Mouse (Mus musculus) MEL (cell line): ENCODE data around the gene Flvcr1. TPM values are rescaled to one million over a fixed set of nuclear protein-coding genes. Genes with fewer than 3 reads are reported as not detected.

Experiments
- DNase-seq: peaks from one replicate; pipeline ENCODE4 v3.0.0; 2011; ENCODE audit warnings: low read depth, low spot score
- H3K27ac ChIP-seq: 2 replicates; pipeline ENCODE4 v1.5.1; 2012; ENCODE audit warnings: low read depth, mild to moderate bottlenecking, control low read depth, low read length, moderate library complexity; ENCODE audit not compliant: control insufficient read depth
- H3K27me3 ChIP-seq, 2 experiments: fragments of 150-350 bp in 1 of 2; sonication (generic) in 1 of 2; 2 replicates each; pipeline ENCODE4 v1.6.1; 2012; ENCODE audit warnings: low read length in 2 of 2, mild to moderate bottlenecking in 2 of 2, improper control_type of control experiment in 1 of 2, moderate library complexity in 1 of 2; ENCODE audit not compliant: insufficient read depth in 2 of 2, control insufficient read depth in 1 of 2
- H3K36me3 ChIP-seq, 2 experiments: 2 replicates each; pipeline ENCODE4 v1.6.1; 2012 to 2014; ENCODE audit warnings: low read length in 2 of 2, improper control_type of control experiment in 1 of 2, inconsistent platforms in 1 of 2, mild to moderate bottlenecking in 1 of 2; ENCODE audit not compliant: insufficient read depth in 2 of 2, control insufficient read depth in 1 of 2
- H3K4me1 ChIP-seq, 2 experiments: fragments of 150-350 bp in 1 of 2; sonication (generic) in 1 of 2; 2 replicates each; pipeline ENCODE4 v1.6.1; 2012; ENCODE audit warnings: low read length in 2 of 2, improper control_type of control experiment in 1 of 2, mild to moderate bottlenecking in 1 of 2; ENCODE audit not compliant: insufficient read depth in 2 of 2, control insufficient read depth in 1 of 2
- H3K4me3 ChIP-seq, 2 experiments: fragments of 150-350 bp in 1 of 2; sonication (generic) in 1 of 2; 2 replicates each; pipeline ENCODE4 v1.5.1; 2012; ENCODE audit warnings: low read depth in 2 of 2, low read length in 2 of 2, mild to moderate bottlenecking in 2 of 2, moderate library complexity in 2 of 2, control low read depth in 1 of 2, improper control_type of control experiment in 1 of 2; ENCODE audit not compliant: control insufficient read depth in 1 of 2, insufficient read depth in 1 of 2
- H3K79me2 ChIP-seq: 2 replicates; pipeline ENCODE4 v1.6.1; 2012; ENCODE audit warnings: mild to moderate bottlenecking, low read length, moderate library complexity; ENCODE audit not compliant: control insufficient read depth, poor library complexity, insufficient read depth
- H3K9ac ChIP-seq: 2 replicates; pipeline ENCODE4 v1.6.1; 2012; ENCODE audit warnings: low read depth, mild to moderate bottlenecking, control low read depth, low read length, moderate library complexity; ENCODE audit not compliant: control insufficient read depth, poor library complexity, severe bottlenecking
- H3K9me3 ChIP-seq: fragments of 150-350 bp; sonication (generic); replicated peaks from 2 replicates; pipeline ENCODE4 v1.6.1; 2012; ENCODE audit warnings: mild to moderate bottlenecking, low read length, improper control_type of control experiment, moderate library complexity; ENCODE audit not compliant: insufficient read depth
- CTCF ChIP-seq, 3 experiments: IDR thresholded peaks in 2 of 3; conservative IDR thresholded peaks in 1 of 3; 2 replicates each; pipeline ENCODE4 v1.5.1; 2011 to 2012; ENCODE audit warnings: low read length in 3 of 3, low read depth in 2 of 3, mild to moderate bottlenecking in 2 of 3, improper control_type of control experiment in 1 of 3, inconsistent platforms in 1 of 3, mixed read lengths in 1 of 3, moderate library complexity in 1 of 3; ENCODE audit not compliant: control insufficient read depth in 1 of 3, insufficient read depth in 1 of 3, poor library complexity in 1 of 3, severe bottlenecking in 1 of 3
- E2F4 ChIP-seq: IDR thresholded peaks from 2 replicates; pipeline ENCODE4 v1.6.1; 2011; ENCODE audit warnings: low read depth, low read length, improper control_type of control experiment, borderline replicate concordance
- ELF1 ChIP-seq: IDR thresholded peaks from 2 replicates; pipeline ENCODE4 v1.6.1; 2014; ENCODE audit warnings: low read depth, mild to moderate bottlenecking, inconsistent platforms, low read length, improper control_type of control experiment, moderate library complexity
- ETS1 ChIP-seq: IDR thresholded peaks from 2 replicates; pipeline ENCODE4 v1.6.1; 2012; ENCODE audit warnings: low read depth, mild to moderate bottlenecking, inconsistent platforms, low read length, improper control_type of control experiment, moderate library complexity
- GABPA ChIP-seq: IDR thresholded peaks from 2 replicates; pipeline ENCODE4 v1.6.1; 2012; ENCODE audit warnings: low read depth, mild to moderate bottlenecking, inconsistent platforms, low read length, improper control_type of control experiment, moderate library complexity
- GATA1 ChIP-seq: IDR thresholded peaks from 2 replicates; pipeline ENCODE4 v1.6.1; 2011; ENCODE audit warnings: low read depth, low read length, improper control_type of control experiment
- HCFC1 ChIP-seq: IDR thresholded peaks from 2 replicates; pipeline ENCODE4 v1.6.1; 2012; ENCODE audit warnings: low read depth, mild to moderate bottlenecking, inconsistent platforms, low read length, improper control_type of control experiment, moderate library complexity
- JUND ChIP-seq: IDR thresholded peaks from 2 replicates; pipeline ENCODE4 v1.6.1; 2011; ENCODE audit warnings: low read depth, mild to moderate bottlenecking, improper control_type of control experiment, low read length
- MAFK ChIP-seq: IDR thresholded peaks from 2 replicates; pipeline ENCODE4 v1.6.1; 2011; ENCODE audit warnings: low read depth, mild to moderate bottlenecking, low read length, improper control_type of control experiment, borderline replicate concordance
- MAZ ChIP-seq: IDR thresholded peaks from 2 replicates; pipeline ENCODE4 v1.6.1; 2012; ENCODE audit warnings: low read depth, mild to moderate bottlenecking, inconsistent platforms, low read length, improper control_type of control experiment
- MXI1 ChIP-seq: IDR thresholded peaks from 2 replicates; pipeline ENCODE4 v1.6.1; 2011; ENCODE audit warnings: mild to moderate bottlenecking, low read depth, low read length, improper control_type of control experiment
- NELFE ChIP-seq: IDR thresholded peaks from 2 replicates; pipeline ENCODE4 v1.6.1; 2011; ENCODE audit warnings: low read depth, low read length, improper control_type of control experiment
- NRF1 ChIP-seq: IDR thresholded peaks from 2 replicates; pipeline ENCODE4 v1.6.1; 2014; ENCODE audit warnings: low read depth, mild to moderate bottlenecking, inconsistent platforms, low read length, improper control_type of control experiment, moderate library complexity; ENCODE audit not compliant: poor library complexity, insufficient read depth, severe bottlenecking
- POLR2A ChIP-seq, 2 experiments: IDR thresholded peaks; 2 replicates each; pipeline ENCODE4 v1.6.1; 2011 to 2012; ENCODE audit warnings: low read length in 2 of 2, mild to moderate bottlenecking in 2 of 2, control low read depth in 1 of 2, improper control_type of control experiment in 1 of 2, low read depth in 1 of 2, moderate library complexity in 1 of 2; ENCODE audit not compliant: control insufficient read depth in 1 of 2, insufficient read depth in 1 of 2, poor library complexity in 1 of 2
- POLR2AphosphoS2 ChIP-seq: IDR thresholded peaks from 2 replicates; pipeline ENCODE4 v1.6.1; 2011; ENCODE audit warnings: low read length, improper control_type of control experiment
- SIN3A ChIP-seq: IDR thresholded peaks from 2 replicates; pipeline ENCODE4 v1.6.1; 2012; ENCODE audit warnings: low read length, improper control_type of control experiment, inconsistent platforms
- TAL1 ChIP-seq: IDR thresholded peaks from 2 replicates; pipeline ENCODE4 v1.6.1; 2012; ENCODE audit warnings: mild to moderate bottlenecking, inconsistent platforms, low read length, moderate library complexity, mixed read lengths
- TBP ChIP-seq: IDR thresholded peaks from 2 replicates; pipeline ENCODE4 v1.8.0; 2011; ENCODE audit warnings: low read depth, low read length, improper control_type of control experiment
- TCF12 ChIP-seq: IDR thresholded peaks from 2 replicates; pipeline ENCODE4 v1.6.1; 2014; ENCODE audit warnings: low read depth, mild to moderate bottlenecking, inconsistent platforms, low read length, improper control_type of control experiment, moderate library complexity
- UBTF ChIP-seq: IDR thresholded peaks from 2 replicates; pipeline ENCODE4 v1.6.1; 2012; ENCODE audit warnings: low read depth, mild to moderate bottlenecking, inconsistent platforms, low read length, improper control_type of control experiment, moderate library complexity, borderline replicate concordance; ENCODE audit not compliant: insufficient read depth
- USF1 ChIP-seq: IDR thresholded peaks from 2 replicates; pipeline ENCODE4 v1.6.1; 2014; ENCODE audit warnings: low read depth, mild to moderate bottlenecking, inconsistent platforms, low read length, improper control_type of control experiment, moderate library complexity
- ZMIZ1 ChIP-seq: IDR thresholded peaks from 2 replicates; pipeline ENCODE4 v1.6.1; 2012; ENCODE audit warnings: low read depth, mild to moderate bottlenecking, inconsistent platforms, low read length, improper control_type of control experiment, moderate library complexity
- polyA plus RNA-seq, 2 experiments: library from polyadenylated mRNA; stranded (reverse) in 1 of 2; unstranded in 1 of 2; fragments of >175 nt in 1 of 2; fragments of >200 nt in 1 of 2; gene quantifications; 2 replicates each; pipeline versions ENCODE4 v1.2.1 to v1.2.4; 2012; ENCODE audit warnings: low replicate concordance in 2 of 2, low read depth in 1 of 2; ENCODE audit not compliant: insufficient read length in 2 of 2, insufficient read depth in 1 of 2, missing spikeins in 1 of 2
- total RNA-seq: library from RNA; depleted of rRNA; stranded (reverse); fragments of 300-350 nt; gene quantifications from 2 replicates; pipeline ENCODE4 v1.2.3, GENCODE M21; 2012; rRNA removed

Flvcr1 gene
- total RNA-seq (27.7 and 36.9 TPM in 2 replicates), polyA plus RNA-seq (10 to 100 TPM in 1 of 2 experiments, not detected in 1; 19.1 TPM)

DNA sequence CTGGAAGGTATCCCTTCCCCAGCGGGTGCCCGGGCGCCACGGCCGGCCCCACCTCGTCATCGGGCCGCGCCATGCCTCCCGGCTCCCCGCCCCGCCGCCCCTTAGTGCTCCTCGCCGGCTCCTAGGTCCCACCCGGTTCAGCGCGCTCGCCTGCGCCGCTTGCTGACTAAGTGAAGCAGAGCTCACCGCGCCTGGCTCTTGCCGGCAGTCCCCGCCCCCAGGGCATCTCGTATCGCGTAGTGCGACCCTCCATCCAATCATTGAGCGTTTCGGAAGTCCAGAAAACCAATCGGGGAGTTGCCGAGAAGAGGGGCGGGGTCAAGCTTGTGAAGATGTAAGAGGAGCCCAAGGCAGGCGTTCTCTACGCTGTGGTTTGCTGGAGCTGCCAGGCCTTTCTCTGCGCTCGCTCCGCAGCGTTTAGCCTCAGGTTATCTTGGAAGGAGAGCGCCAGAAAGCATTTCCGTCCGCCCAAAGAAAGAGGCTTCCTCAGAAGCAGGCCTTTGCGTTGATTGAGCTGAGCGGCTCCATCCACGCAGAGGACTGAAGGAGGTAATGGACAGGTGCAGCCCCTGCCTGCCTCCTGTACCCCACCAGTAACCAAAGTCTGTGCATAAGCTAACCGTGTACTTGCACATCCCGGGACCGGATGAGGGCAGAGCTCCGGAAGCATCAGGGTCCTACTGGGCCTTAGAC is at the start of gene Flvcr1:
Gene Flvcr1 (minus strand): TSS at position 138 of the 693 bp plus-strand sequence.
- peaks cover 5 to 12% of the 10 kb centered on the region in 2 experiments for H3K4me1 ChIP-seq
- peak within 1 kb of the TSS; percentile 94 to 98 for H3K4me3 ChIP-seq
- H3K27me3 ChIP-seq: no peaks in the 10 kb centered on the region
- H3K36me3 ChIP-seq: peaks cover 4 to 7% of the 10 kb centered on the region in 2 experiments
- no peaks in the 10 kb centered on the region for H3K9me3 ChIP-seq
- peak within 1 kb of the TSS; percentile 85 for H3K9ac ChIP-seq
- peak within 1 kb of the TSS; percentile 90 for H3K27ac ChIP-seq
- TF ChIP-seq NELFE (peak; percentile 94), HCFC1 (peak; percentile 75), TAL1 (no peak), MXI1 (peak; percentile 89), ELF1 (peak; percentile 24; the same call in 1 of the 2 replicates), SIN3A (peak; percentile 35), CTCF (IDR thresholded peaks at IDR 0.05 in 2 of 3, conservative IDR thresholded peaks at IDR 0.05 in 1 of 3; ENCODE audit: control insufficient read depth in 1 of 3, insufficient read depth in 1 of 3, low read depth in 2 of 3, low read length in 3 of 3, poor library complexity in 1 of 3, severe bottlenecking in 1 of 3) (peak in 2 of 3 experiments; percentile 3 to 17; a peak in 1 of 6 replicates), ZMIZ1 (peak; percentile 96), ETS1 (no peak; the same call in 1 of the 2 replicates), NRF1 (peak; percentile 43; the same call in 1 of the 2 replicates), GATA1 (peak; percentile 42; the same call in 1 of the 2 replicates), TBP (peak; percentile 95), USF1 (no peak), JUND (no peak), POLR2A (IDR thresholded peaks at IDR 0.05; ENCODE audit: control insufficient read depth in 1 of 2, insufficient read depth in 1 of 2, low read depth in 1 of 2, low read length in 2 of 2, poor library complexity in 1 of 2) (peak; percentile 95), TCF12 (peak; percentile 88), UBTF (peak; percentile 96), POLR2AphosphoS2 (peak; percentile 94), MAZ (peak; percentile 83), GABPA (no peak), E2F4 (no peak), MAFK (peak; percentile 62; the same call in 1 of the 2 replicates)
- peaks cover 19% of the 10 kb centered on the region for H3K79me2 ChIP-seq
- DNase-seq: peak; percentile 100
